In the genomic region with DNA sequence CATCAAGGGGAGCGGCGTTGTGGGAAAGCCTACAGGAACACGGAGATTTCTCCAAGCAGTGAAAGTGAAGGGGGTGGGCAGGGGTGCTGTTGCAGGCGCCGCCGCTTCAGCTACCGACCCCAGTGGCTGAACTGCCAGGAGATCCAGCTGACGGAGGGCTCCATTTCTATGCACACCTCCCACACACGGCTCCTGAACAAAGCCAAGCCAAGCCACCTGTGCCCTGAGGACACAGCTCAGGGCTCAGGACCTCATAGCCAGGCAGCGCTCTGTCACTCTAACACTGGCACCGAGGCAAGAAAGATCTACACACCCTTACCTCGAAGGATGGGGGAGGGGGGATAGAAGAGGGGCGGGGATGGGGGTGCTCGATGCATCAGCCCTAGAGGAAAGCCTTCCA, we compare ENCODE assay signal across 10 mouse cellular contexts. TPM values are rescaled to one million over a fixed set of nuclear protein-coding genes. Genes with fewer than 3 reads are reported as not detected.
A peak's percentile ranks its signal among the peaks of the same experiment; 100 is the strongest.
DNase-seq lines count a peak whose midpoint lies in the region; ATAC-seq and TF ChIP-seq lines count a peak whose summit lies in the region.
"Had no signal": no experiment of that assay in that cellular context is flagged by ENCODE, and none has a peak within 500 bp of the region (broad histone marks: within the 10 kb centered on the region; RNA-seq: fewer than 3 reads in every experiment).

No protein-coding gene starts in this region.

- peaks cover 65% of the 10 kb centered on the region for H3K4me1 ChIP-seq in heart, embryonic 15.5 days (replicated peaks)
- peaks cover 98% of the 10 kb centered on the region for H3K4me1 ChIP-seq in embryonic facial prominence, embryonic 13.5 days
- H3K4me1 ChIP-seq in neural tube, embryonic 13.5 days (replicated peaks): peaks cover 100% of the 10 kb centered on the region
- H3K4me1 ChIP-seq in stomach, postnatal 0 days (replicated peaks; ENCODE audit: control insufficient read depth, insufficient read depth): peaks cover 9% of the 10 kb centered on the region; the same call in 1 of the 2 replicates

- H3K4me3 ChIP-seq in heart, embryonic 15.5 days: 0 out of 2 replicates have a peak overlapping the region, but pooled peaks have one; percentile 10
- H3K4me3 ChIP-seq in embryonic facial prominence, embryonic 13.5 days: peak overlapping the region; percentile 12
- H3K4me3 ChIP-seq in neural tube, embryonic 13.5 days: peak overlapping the region; percentile 6; the same call in 1 of the 2 replicates
- H3K4me3 ChIP-seq in stomach, postnatal 0 days (ENCODE audit: low read depth, low read length): no peak overlapping the region

- no peak overlapping the region for H3K27ac ChIP-seq in heart, embryonic 15.5 days
- H3K27ac ChIP-seq in embryonic facial prominence, embryonic 13.5 days: peak overlapping the region; percentile 33
- no peak overlapping the region for H3K27ac ChIP-seq in neural tube, embryonic 13.5 days (replicated peaks)
- H3K27ac ChIP-seq in stomach, postnatal 0 days (replicated peaks): no peak overlapping the region

- ATAC-seq in heart, embryonic 15.5 days (replicated peaks; ENCODE audit: insufficient number of reproducible peaks, insufficient read depth, low FRiP score, low read depth): no peak
- no peak for ATAC-seq in embryonic facial prominence, embryonic 13.5 days (ENCODE audit: insufficient number of reproducible peaks, insufficient read depth, low FRiP score, low TSS enrichment, low read depth)
- no peak for ATAC-seq in neural tube, embryonic 13.5 days (ENCODE audit: low read depth)
- no peak for ATAC-seq in stomach, postnatal 0 days (ENCODE audit: low FRiP score, low TSS enrichment)

- TF ChIP-seq CTCF in stomach, postnatal 0 days (IDR thresholded peaks at IDR 0.05; ENCODE audit: low read depth): no peak

- 27% methylated on average over 14 of the region's 14 CpGs for WGBS in heart, embryonic 15.5 days
- 10% methylated on average over 14 of the region's 14 CpGs for WGBS in embryonic facial prominence, embryonic 13.5 days
- WGBS in neural tube, embryonic 13.5 days: 8% methylated on average over 14 of the region's 14 CpGs
- 38% methylated on average over 14 of the region's 14 CpGs for WGBS in stomach, postnatal 0 days

- H3K27me3 ChIP-seq in heart, embryonic 15.5 days: no peaks in the 10 kb centered on the region
- H3K27me3 ChIP-seq in embryonic facial prominence, embryonic 13.5 days: no peaks in the 10 kb centered on the region
- H3K27me3 ChIP-seq in neural tube, embryonic 13.5 days: peaks cover 3% of the 10 kb centered on the region; the same call in 1 of the 2 replicates
- H3K27me3 ChIP-seq in stomach, postnatal 0 days (ENCODE audit: control insufficient read depth, insufficient read depth, low read length): no peaks in the 10 kb centered on the region

- DNase-seq in heart, adult 9 months (ENCODE audit: low spot score in 2 of 2): no peak
- peak; percentile 72 for DNase-seq in induced T-regulatory cell, adult 2 months (ENCODE audit: low read depth)
- no peak for DNase-seq in stomach, postnatal 0 days (ENCODE audit: low spot score)
- DNase-seq in natural killer cell, adult 2 months (ENCODE audit: low spot score in 2 of 2): no peak
- DNase-seq in retina, postnatal 1 day: no peak
- DNase-seq: lung, postnatal 36 days; right cerebral cortex, adult 18-20 months had no signal

- peak overlapping the region; percentile 52 for H3K4me2 ChIP-seq in heart, embryonic 15.5 days
- peak overlapping the region; percentile 76 for H3K4me2 ChIP-seq in embryonic facial prominence, embryonic 13.5 days
- peak overlapping the region; percentile 51 for H3K4me2 ChIP-seq in neural tube, embryonic 13.5 days
- H3K4me2 ChIP-seq in stomach, postnatal 0 days (replicated peaks; ENCODE audit: low read depth): no peak overlapping the region

- H3K36me3 ChIP-seq in heart, embryonic 15.5 days: no peaks in the 10 kb centered on the region
- no peaks in the 10 kb centered on the region for H3K36me3 ChIP-seq in embryonic facial prominence, embryonic 13.5 days
- no peaks in the 10 kb centered on the region for H3K36me3 ChIP-seq in neural tube, embryonic 13.5 days
- H3K36me3 ChIP-seq in stomach, postnatal 0 days (ENCODE audit: control insufficient read depth, insufficient read depth, low read length): no peaks in the 10 kb centered on the region

- peak overlapping the region; percentile 6; the same call in 1 of the 2 replicates for H3K9ac ChIP-seq in heart, embryonic 15.5 days
- H3K9ac ChIP-seq in embryonic facial prominence, embryonic 13.5 days: peak overlapping the region; percentile 54; the same call in 1 of the 2 replicates
- H3K9ac ChIP-seq in neural tube, embryonic 13.5 days: peak overlapping the region; percentile 47
- H3K9ac ChIP-seq in stomach, postnatal 0 days (ENCODE audit: low read length): no peak overlapping the region

- no peaks in the 10 kb centered on the region for H3K9me3 ChIP-seq in heart, embryonic 15.5 days (replicated peaks)
- H3K9me3 ChIP-seq in embryonic facial prominence, embryonic 13.5 days: no peaks in the 10 kb centered on the region
- H3K9me3 ChIP-seq in neural tube, embryonic 13.5 days: no peaks in the 10 kb centered on the region
- H3K9me3 ChIP-seq in stomach, postnatal 0 days (ENCODE audit: control insufficient read depth, low read length): no peaks in the 10 kb centered on the region

- no peak for TF ChIP-seq EP300 in stomach, postnatal 0 days (optimal IDR thresholded peaks at IDR 0.05)

RNA-seq across cellular contexts. Expression of gene Bcl11b, which starts 25.3 kb away (rescaled TPM):
- polyA plus RNA-seq in heart, embryonic 15.5 days (2015; fragmentation: Nextera tagmentation; extraction: Ambion mirVana): 4.6 and 9.3 TPM in 2 replicates
- polyA plus RNA-seq in embryonic facial prominence, embryonic 13.5 days (2015; fragmentation: Nextera tagmentation; extraction: Ambion mirVana): 35.7 and 40.6 TPM in 2 replicates
- polyA plus RNA-seq in neural tube, embryonic 13.5 days (2015; fragmentation: Nextera tagmentation; extraction: Ambion mirVana): 33.5 and 34.9 TPM in 2 replicates
- polyA plus RNA-seq in stomach, postnatal 0 days (2015; fragmentation: Nextera tagmentation; extraction: Ambion mirVana): 4.6 TPM in 2 replicates
